In the genomic region with DNA sequence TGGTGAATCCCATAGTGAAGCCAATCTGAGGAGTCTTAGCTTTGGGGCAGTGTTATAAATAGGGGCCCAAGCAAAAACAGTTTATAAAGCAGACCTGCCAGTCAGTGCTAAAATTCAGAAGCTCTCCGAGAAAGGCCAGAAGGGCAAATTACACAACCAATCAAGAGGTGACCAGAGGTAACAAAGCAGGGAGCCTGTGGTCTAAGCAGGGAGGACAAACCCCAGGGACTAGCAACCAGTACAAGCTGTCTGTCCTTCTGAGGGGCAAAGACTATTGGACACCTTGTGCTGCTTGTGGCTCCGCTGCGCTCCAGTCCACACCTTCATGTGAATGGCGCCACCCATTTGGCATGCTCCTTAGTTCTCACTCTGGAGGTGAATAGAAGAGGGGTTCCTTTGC, we compare ENCODE assay signal across 23 mouse cellular contexts.
A peak's percentile ranks its signal among the peaks of the same experiment; 100 is the strongest.
DNase-seq lines count a peak whose midpoint lies in the region; ATAC-seq and TF ChIP-seq lines count a peak whose summit lies in the region.
"Had no signal": no experiment of that assay in that cellular context is flagged by ENCODE, and none has a peak within 500 bp of the region (broad histone marks: within the 10 kb centered on the region; RNA-seq: fewer than 3 reads in every experiment).

No protein-coding gene starts in this region.

- peak overlapping the region; percentile 39; the same call in 1 of the 2 replicates for H3K27ac ChIP-seq in heart, embryonic 10.5 days
- H3K27ac ChIP-seq in heart, embryonic 15.5 days, result peak overlapping the region; percentile 40; the same call in 1 of the 2 replicates
- H3K27ac ChIP-seq in olfactory bulb, adult 2 months (ENCODE audit: insufficient read depth, low read depth, low read length), result peak overlapping the region; percentile 71
- H3K27ac ChIP-seq: embryonic facial prominence, embryonic 13.5 days; forebrain, embryonic 12.5 days; hindbrain, embryonic 12.5 days had no signal

- no peak for ATAC-seq in heart, embryonic 15.5 days (replicated peaks; ENCODE audit: insufficient number of reproducible peaks, insufficient read depth, low FRiP score, low read depth)
- no peak for ATAC-seq in activated CD4-positive, CD25-positive, alpha-beta regulatory T cell, adult 4 months
- ATAC-seq: forebrain, embryonic 16.5 days; hindbrain, embryonic 16.5 days; inflammation-experienced regulatory T-cells, adult 6 months; Patski had no signal

- peak; percentile 50 for DNase-seq in heart, embryonic 10.5 days (ENCODE audit: low spot score)
- no peak for DNase-seq in heart, postnatal 4 days
- DNase-seq in heart, adult 8-10 months (ENCODE audit: low spot score), result no peak
- peak; percentile 42 for DNase-seq in kidney, adult 9 months
- no peak for DNase-seq in kidney, postnatal 10 days
- DNase-seq: adrenal gland, adult 2 months; adrenal gland, postnatal 25 days; cerebellum, adult 18-20 months; cerebellum, adult 9-11 months; cerebellum, postnatal 36 days; gastrocnemius, postnatal 14 days; heart, postnatal 36 days had no signal

- H3K27me3 ChIP-seq in heart, embryonic 10.5 days (ENCODE audit: insufficient read depth, poor library complexity, severe bottlenecking), result no peaks in the 10 kb centered on the region
- H3K27me3 ChIP-seq in heart, embryonic 15.5 days, result no peaks in the 10 kb centered on the region
- H3K27me3 ChIP-seq: CH12.LX; embryonic facial prominence, embryonic 13.5 days; forebrain, embryonic 12.5 days; hindbrain, embryonic 12.5 days; Patski had no signal

- H3K4me1 ChIP-seq in heart, embryonic 10.5 days, result peaks cover 6% of the 10 kb centered on the region; the same call in 1 of the 2 replicates
- H3K4me1 ChIP-seq in heart, embryonic 15.5 days (replicated peaks), result peaks cover 14% of the 10 kb centered on the region
- H3K4me1 ChIP-seq in olfactory bulb, adult 2 months (ENCODE audit: control insufficient read depth, insufficient read depth, low read length), result peaks cover 11% of the 10 kb centered on the region
- H3K4me1 ChIP-seq: embryonic facial prominence, embryonic 13.5 days; forebrain, embryonic 12.5 days; hindbrain, embryonic 12.5 days had no signal

- H3K4me2 ChIP-seq in heart, embryonic 15.5 days, result no peak overlapping the region
- H3K4me2 ChIP-seq: embryonic facial prominence, embryonic 13.5 days; forebrain, embryonic 12.5 days; hindbrain, embryonic 12.5 days had no signal

- no peaks in the 10 kb centered on the region for H3K36me3 ChIP-seq in heart, embryonic 10.5 days
- H3K36me3 ChIP-seq in heart, embryonic 15.5 days, result no peaks in the 10 kb centered on the region
- H3K36me3 ChIP-seq: embryonic facial prominence, embryonic 13.5 days; forebrain, embryonic 12.5 days; hindbrain, embryonic 12.5 days had no signal

- H3K9me3 ChIP-seq in heart, embryonic 10.5 days, result no peaks in the 10 kb centered on the region
- H3K9me3 ChIP-seq in heart, embryonic 15.5 days (replicated peaks), result no peaks in the 10 kb centered on the region
- H3K9me3 ChIP-seq: embryonic facial prominence, embryonic 13.5 days; forebrain, embryonic 12.5 days; hindbrain, embryonic 12.5 days had no signal

- WGBS in heart, embryonic 10.5 days, result 92% methylated on average over 4 of the region's 4 CpGs
- 77% methylated on average over 4 of the region's 4 CpGs for WGBS in heart, embryonic 15.5 days
- WGBS in olfactory bulb, adult 2 months, result 91% methylated on average over 4 of the region's 4 CpGs

- TF ChIP-seq CTCF in olfactory bulb, adult 2 months (IDR thresholded peaks at IDR 0.05; ENCODE audit: insufficient read depth, low read depth, low read length), result no peak

- H3K4me3 ChIP-seq in heart, embryonic 10.5 days, result no peak overlapping the region
- H3K4me3 ChIP-seq in heart, embryonic 15.5 days, result no peak overlapping the region
- H3K4me3 ChIP-seq in olfactory bulb, adult 2 months (ENCODE audit: insufficient read depth, low read depth, low read length), result no peak overlapping the region
- H3K4me3 ChIP-seq: embryonic facial prominence, embryonic 13.5 days; forebrain, embryonic 12.5 days; hindbrain, embryonic 12.5 days had no signal

- H3K9ac ChIP-seq in heart, embryonic 15.5 days, result no peak overlapping the region
- H3K9ac ChIP-seq: embryonic facial prominence, embryonic 13.5 days; forebrain, embryonic 12.5 days; hindbrain, embryonic 12.5 days had no signal

- TF ChIP-seq POLR2A in olfactory bulb, adult 2 months (IDR thresholded peaks at IDR 0.05; ENCODE audit: insufficient read depth, low read depth, low read length), result no peak

Comparison
In these comparisons a context has a peak if more than half of its experiments do, and no peak if none do; other contexts are left out.
1. DNase-seq: peak in heart, embryonic 10.5 days (single experiment) and kidney, adult 9 months (single experiment); none in heart, postnatal 4 days (single experiment), heart, adult 8-10 months (single experiment) and kidney, postnatal 10 days (single experiment).
2. Peak in every context shown above with its lines, with median percentiles within 50 percentile points of each other: H3K27ac ChIP-seq.